In the genomic region with DNA sequence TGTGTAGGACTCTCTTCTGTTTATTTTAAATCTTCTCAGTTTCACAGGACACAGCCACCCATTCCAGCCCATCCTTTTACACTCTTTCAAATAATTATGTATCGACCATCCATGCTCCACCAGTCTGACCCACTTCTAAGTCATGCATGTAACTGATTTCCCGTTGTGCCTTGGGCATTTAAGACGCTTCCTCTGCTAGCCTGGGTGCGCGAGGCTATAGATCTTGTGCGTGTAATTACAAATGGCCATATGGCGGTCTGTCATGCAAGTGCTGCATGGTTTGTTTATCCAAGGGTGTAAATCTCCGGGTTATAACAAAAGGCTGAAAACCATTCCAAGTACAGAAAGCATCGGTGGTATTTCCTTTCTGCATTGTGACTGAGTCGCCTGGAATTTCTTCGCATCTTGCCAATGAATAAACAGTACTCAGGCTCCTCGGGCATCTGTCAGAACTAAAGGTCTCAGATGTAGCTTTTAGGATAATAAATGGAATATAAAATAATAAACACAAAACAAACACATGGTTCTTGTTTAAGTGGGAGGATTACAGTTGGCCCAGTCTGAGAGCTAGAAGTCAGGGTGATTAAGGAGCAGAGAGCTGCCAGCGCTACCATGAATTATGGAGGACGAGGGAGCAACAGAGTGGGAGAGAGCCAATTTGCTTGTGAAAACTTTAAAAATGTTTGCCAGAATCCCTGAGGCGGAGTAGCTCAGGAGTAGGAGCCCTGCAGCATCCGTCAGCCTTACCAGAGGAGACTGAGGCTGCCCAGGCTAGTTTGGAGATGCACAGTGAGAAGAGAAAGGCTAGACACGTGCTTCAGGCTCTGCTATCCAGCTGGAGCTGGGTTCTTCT, we compare ENCODE assay signal across 10 mouse cellular contexts. TPM values are rescaled to one million over a fixed set of nuclear protein-coding genes. Genes with fewer than 3 reads are reported as not detected.
DNase-seq lines count a peak whose midpoint lies in the region; ATAC-seq and TF ChIP-seq lines count a peak whose summit lies in the region.
"Had no signal": no experiment of that assay in that cellular context is flagged by ENCODE, and none has a peak within 500 bp of the region (broad histone marks: within the 10 kb centered on the region; RNA-seq: fewer than 3 reads in every experiment).

No protein-coding gene starts in this region.

- no peaks in the 10 kb centered on the region for H3K36me3 ChIP-seq in heart, embryonic 14.5 days (ENCODE audit: control insufficient read depth, insufficient read depth, low read length)
- no peaks in the 10 kb centered on the region for H3K36me3 ChIP-seq in hindbrain, postnatal 0 days (ENCODE audit: insufficient read depth, low read length)
- H3K36me3 ChIP-seq in lung, embryonic 15.5 days, result no peaks in the 10 kb centered on the region

- WGBS in heart, embryonic 14.5 days, result 60% methylated on average over 17 of the region's 17 CpGs
- 23% methylated on average over 17 of the region's 17 CpGs for WGBS in hindbrain, postnatal 0 days
- WGBS in lung, embryonic 15.5 days, result 28% methylated on average over 17 of the region's 17 CpGs

- no peak overlapping the region for H3K4me3 ChIP-seq in heart, embryonic 14.5 days (ENCODE audit: control insufficient read depth in 1 of 2, insufficient read depth in 1 of 2, low read depth in 1 of 2, low read length in 2 of 2)
- H3K4me3 ChIP-seq in hindbrain, postnatal 0 days (ENCODE audit: low read length), result no peak overlapping the region
- H3K4me3 ChIP-seq in lung, embryonic 15.5 days, result no peak overlapping the region

- H3K27ac ChIP-seq in heart, embryonic 14.5 days (replicated peaks in 1 of 2; ENCODE audit: control insufficient read depth in 1 of 2, insufficient read depth in 1 of 2, low read depth in 2 of 2, low read length in 2 of 2), result peak overlapping the region; percentile 19 to 45; a peak in 2 of 4 replicates
- H3K27ac ChIP-seq in hindbrain, postnatal 0 days, result peak overlapping the region; percentile 5; the same call in 1 of the 2 replicates
- peak overlapping the region; percentile 64 for H3K27ac ChIP-seq in lung, embryonic 15.5 days

- H3K27me3 ChIP-seq in heart, embryonic 14.5 days (ENCODE audit: control insufficient read depth, insufficient read depth, low read length), result no peaks in the 10 kb centered on the region
- H3K27me3 ChIP-seq in hindbrain, postnatal 0 days (ENCODE audit: insufficient read depth, low read length), result no peaks in the 10 kb centered on the region
- no peaks in the 10 kb centered on the region for H3K27me3 ChIP-seq in lung, embryonic 15.5 days

- intact Hi-C loops in heart, postnatal 25 days (cut with DNase I), result no loop called here

- no peaks in the 10 kb centered on the region for H3K4me1 ChIP-seq in heart, embryonic 14.5 days (ENCODE audit: control insufficient read depth in 2 of 2, insufficient read depth in 2 of 2, low read length in 2 of 2)
- H3K4me1 ChIP-seq in hindbrain, postnatal 0 days (ENCODE audit: insufficient read depth, low read length), result 0 out of 2 replicates have a peak, but pooled peaks cover 4% of the 10 kb centered on the region
- peaks cover 17% of the 10 kb centered on the region for H3K4me1 ChIP-seq in lung, embryonic 15.5 days

- H3K9me3 ChIP-seq in heart, embryonic 14.5 days (ENCODE audit: control insufficient read depth, low read length), result no peaks in the 10 kb centered on the region
- H3K9me3 ChIP-seq in hindbrain, postnatal 0 days (ENCODE audit: low read length), result no peaks in the 10 kb centered on the region
- H3K9me3 ChIP-seq in lung, embryonic 15.5 days, result no peaks in the 10 kb centered on the region

- no peak overlapping the region for H3K9ac ChIP-seq in heart, embryonic 14.5 days (ENCODE audit: low read length)
- no peak overlapping the region for H3K9ac ChIP-seq in hindbrain, postnatal 0 days (replicated peaks; ENCODE audit: low read length)
- H3K9ac ChIP-seq in lung, embryonic 15.5 days, result no peak overlapping the region

- no peak overlapping the region for H3K4me2 ChIP-seq in heart, embryonic 14.5 days (ENCODE audit: low read length)
- H3K4me2 ChIP-seq in hindbrain, postnatal 0 days (ENCODE audit: low read depth, low read length), result peak overlapping the region; percentile 21; the same call in 1 of the 2 replicates
- H3K4me2 ChIP-seq in lung, embryonic 15.5 days, result peak overlapping the region; percentile 22; the same call in 1 of the 2 replicates

- no peak for TF ChIP-seq CTCF in hindbrain, postnatal 0 days (IDR thresholded peaks at IDR 0.05; ENCODE audit: low read depth)

- no peak for DNase-seq in heart, postnatal 25 days (ENCODE audit: low spot score)
- DNase-seq in embryo, embryonic 11.5 days (ENCODE audit: low read depth, low spot score), result peak; percentile 49
- DNase-seq in hindbrain, postnatal 0 days (ENCODE audit: low spot score), result peak; percentile 72
- peak; percentile 20 for DNase-seq in yolk sac, embryonic 10.5 days (ENCODE audit: low spot score)
- no peak for DNase-seq in gastrocnemius, adult 18-20 months (ENCODE audit: low spot score)
- no peak for DNase-seq in cerebellum, adult 8-10 months

- ATAC-seq in heart, embryonic 14.5 days (ENCODE audit: insufficient number of reproducible peaks, insufficient read depth, low FRiP score, low read depth), result no peak
- ATAC-seq in hindbrain, postnatal 0 days, result peak; percentile 38; the same call in 1 of the 2 replicates
- peak; percentile 85 for ATAC-seq in lung, embryonic 15.5 days (ENCODE audit: borderline replicate concordance, extremely low read depth, low FRiP score, low TSS enrichment)

RNA-seq across cellular contexts. Expression of gene Cdh26, which starts 24.6 kb away (rescaled TPM):
- polyA plus RNA-seq in heart, embryonic 14.5 days (2014; fragmentation: Nextera tagmentation; extraction: Ambion mirVana), result not detected in 2 replicates
- total RNA-seq in heart, postnatal 25 days (2021), result not detected
- total RNA-seq in hindbrain, postnatal 0 days (2014; rRNA removed), result 0.14 and 0.42 TPM in 2 replicates
- 0.37 and 0.38 TPM in 2 replicates for polyA plus RNA-seq in hindbrain, postnatal 0 days (2015; fragmentation: Nextera tagmentation; extraction: Ambion mirVana)
- 0.07 and 0.16 TPM in 2 replicates for polyA plus RNA-seq in lung, embryonic 15.5 days (2015; fragmentation: Nextera tagmentation; extraction: Ambion mirVana)
- not detected for total RNA-seq in gastrocnemius, adult 18-20 months (2021)
- total RNA-seq: hematopoietic stem cell, adult 5-6 weeks had no signal
- polyA plus RNA-seq: spleen, adult 2 months had no signal

RNA-seq across cellular contexts. Expression of gene Fam217b, which starts 40.6 kb away (rescaled TPM):
- 7.1 and 7.3 TPM in 2 replicates for polyA plus RNA-seq in heart, embryonic 14.5 days (2014; fragmentation: Nextera tagmentation; extraction: Ambion mirVana)
- total RNA-seq in heart, postnatal 25 days (2021), result 10 to 100 TPM; 10.7 to 11.7 TPM
- 20.0 and 25.9 TPM in 2 replicates for total RNA-seq in hindbrain, postnatal 0 days (2014; rRNA removed)
- 20.8 and 24.8 TPM in 2 replicates for polyA plus RNA-seq in hindbrain, postnatal 0 days (2015; fragmentation: Nextera tagmentation; extraction: Ambion mirVana)
- 4.1 and 4.5 TPM in 2 replicates for polyA plus RNA-seq in lung, embryonic 15.5 days (2015; fragmentation: Nextera tagmentation; extraction: Ambion mirVana)
- 1 to 10 TPM; 2.2 to 2.6 TPM for total RNA-seq in gastrocnemius, adult 18-20 months (2021)

RNA-seq across cellular contexts. Expression of gene Ppp1r3d, which starts 40.6 kb away (rescaled TPM):
- polyA plus RNA-seq in heart, embryonic 14.5 days (2014; fragmentation: Nextera tagmentation; extraction: Ambion mirVana), result 22.0 and 23.8 TPM in 2 replicates
- total RNA-seq in heart, postnatal 25 days (2021), result 10 to 100 TPM; 19.0 to 21.3 TPM
- total RNA-seq in hindbrain, postnatal 0 days (2014; rRNA removed), result 17.0 and 21.3 TPM in 2 replicates
- 6.6 and 6.9 TPM in 2 replicates for polyA plus RNA-seq in hindbrain, postnatal 0 days (2015; fragmentation: Nextera tagmentation; extraction: Ambion mirVana)
- polyA plus RNA-seq in lung, embryonic 15.5 days (2015; fragmentation: Nextera tagmentation; extraction: Ambion mirVana), result 4.1 and 4.4 TPM in 2 replicates
- total RNA-seq in gastrocnemius, adult 18-20 months (2021), result 1 to 10 TPM; 2.5 to 4.1 TPM

RNA-seq across cellular contexts. Expression of gene Sycp2, which starts 47.4 kb away (rescaled TPM):
- 0.24 and 0.46 TPM in 2 replicates for polyA plus RNA-seq in heart, embryonic 14.5 days (2014; fragmentation: Nextera tagmentation; extraction: Ambion mirVana)
- 1 to 10 TPM in 1 of 2 experiments, under 1 TPM in 1; 0.87 to 1.7 TPM for total RNA-seq in heart, postnatal 25 days (2021)
- 0.07 and 0.31 TPM in 2 replicates for total RNA-seq in hindbrain, postnatal 0 days (2014; rRNA removed)
- polyA plus RNA-seq in hindbrain, postnatal 0 days (2015; fragmentation: Nextera tagmentation; extraction: Ambion mirVana), result 0.26 and 0.43 TPM in 2 replicates
- 0.09 TPM in 1 of 2 replicates, not detected in the other for polyA plus RNA-seq in lung, embryonic 15.5 days (2015; fragmentation: Nextera tagmentation; extraction: Ambion mirVana)
- total RNA-seq in gastrocnemius, adult 18-20 months (2021), result under 1 TPM in 1 of 2 experiments, not detected in 1; 0.09 TPM
- polyA plus RNA-seq: spleen, adult 2 months had no signal

Comparison
In these comparisons a context has a peak if more than half of its experiments do, and no peak if none do; other contexts are left out.
1. H3K27ac ChIP-seq: peak in every context shown above with its lines; median percentile 64 in lung, embryonic 15.5 days; 32 in heart, embryonic 14.5 days; 5 in hindbrain, postnatal 0 days.
2. DNase-seq: peak in embryo, embryonic 11.5 days (single experiment), hindbrain, postnatal 0 days (single experiment) and yolk sac, embryonic 10.5 days (single experiment); none in heart, postnatal 25 days (single experiment), gastrocnemius, adult 18-20 months (single experiment) and cerebellum, adult 8-10 months (single experiment).